Mouse (Mus musculus) MEL (cell line): ENCODE measurements around the gene Camk2b.

Experiments used
- CTCF ChIP-seq, 3 experiments: IDR thresholded peaks in 2 of 3; conservative IDR thresholded peaks in 1 of 3; 2 replicates each; pipeline ENCODE4 v1.5.1; 2011 to 2012; ENCODE audit warnings: low read length in 3 of 3, low read depth in 2 of 3, mild to moderate bottlenecking in 2 of 3, improper control_type of control experiment in 1 of 3, inconsistent platforms in 1 of 3, mixed read lengths in 1 of 3, moderate library complexity in 1 of 3; ENCODE audit not compliant: control insufficient read depth in 1 of 3, insufficient read depth in 1 of 3, poor library complexity in 1 of 3, severe bottlenecking in 1 of 3
- EP300 ChIP-seq, 2 experiments: IDR thresholded peaks; 2 replicates each; pipeline ENCODE4 v1.6.1; 2011; ENCODE audit warnings: improper control_type of control experiment in 2 of 2, low read length in 2 of 2, low read depth in 1 of 2, mild to moderate bottlenecking in 1 of 2
- NELFE ChIP-seq: IDR thresholded peaks from 2 replicates; pipeline ENCODE4 v1.6.1; 2011; ENCODE audit warnings: low read depth, low read length, improper control_type of control experiment
- POLR2A ChIP-seq, 2 experiments: IDR thresholded peaks; 2 replicates each; pipeline ENCODE4 v1.6.1; 2011 to 2012; ENCODE audit warnings: low read length in 2 of 2, mild to moderate bottlenecking in 2 of 2, control low read depth in 1 of 2, improper control_type of control experiment in 1 of 2, low read depth in 1 of 2, moderate library complexity in 1 of 2; ENCODE audit not compliant: control insufficient read depth in 1 of 2, insufficient read depth in 1 of 2, poor library complexity in 1 of 2
- RCOR1 ChIP-seq: IDR thresholded peaks from 2 replicates; pipeline ENCODE4 v1.6.1; 2012; ENCODE audit warnings: low read depth, mild to moderate bottlenecking, inconsistent platforms, low read length, improper control_type of control experiment
- SIN3A ChIP-seq: IDR thresholded peaks from 2 replicates; pipeline ENCODE4 v1.6.1; 2012; ENCODE audit warnings: low read length, improper control_type of control experiment, inconsistent platforms

- TF ChIP-seq RCOR1 (no peak), EP300 (IDR thresholded peaks at IDR 0.05; ENCODE audit: low read depth in 1 of 2, low read length in 2 of 2) (no peak), SIN3A (no peak), CTCF (IDR thresholded peaks at IDR 0.05 in 2 of 3, conservative IDR thresholded peaks at IDR 0.05 in 1 of 3; ENCODE audit: control insufficient read depth in 1 of 3, insufficient read depth in 1 of 3, low read depth in 2 of 3, low read length in 3 of 3, poor library complexity in 1 of 3, severe bottlenecking in 1 of 3) (no peak), NELFE (no peak), POLR2A (IDR thresholded peaks at IDR 0.05; ENCODE audit: control insufficient read depth in 1 of 2, insufficient read depth in 1 of 2, low read depth in 1 of 2, low read length in 2 of 2, poor library complexity in 1 of 2) (no peak)
Observed at GRCm38 (mm10) chr11:6028911-6029310, 37.3 kb downstream of the Camk2b start.
